Mouse (Mus musculus): Measurements from ENCODE around the gene Lce1i.

GRCm38 (mm10) chr3:92815581-92815980 is 36.9 kb upstream of the Lce1i start:
- TF ChIP-seq CTCF (IDR thresholded peaks at IDR 0.05) (no peak), EP300 (IDR thresholded peaks at IDR 0.05) (no peak)

All from lung, postnatal 0 days (tissue).